Mouse (Mus musculus) CD8-positive naive resting alpha-beta T cell, adult 2 months (primary cell): Measurements from ENCODE around the gene Hivep3.

Experiments used
- DNase-seq, 2 experiments: peaks; one replicate each; pipeline ENCODE4 v3.0.0; 2022; ENCODE audit warnings: low read depth in 2 of 2, low spot score in 2 of 2

Gene Hivep3

DNA sequence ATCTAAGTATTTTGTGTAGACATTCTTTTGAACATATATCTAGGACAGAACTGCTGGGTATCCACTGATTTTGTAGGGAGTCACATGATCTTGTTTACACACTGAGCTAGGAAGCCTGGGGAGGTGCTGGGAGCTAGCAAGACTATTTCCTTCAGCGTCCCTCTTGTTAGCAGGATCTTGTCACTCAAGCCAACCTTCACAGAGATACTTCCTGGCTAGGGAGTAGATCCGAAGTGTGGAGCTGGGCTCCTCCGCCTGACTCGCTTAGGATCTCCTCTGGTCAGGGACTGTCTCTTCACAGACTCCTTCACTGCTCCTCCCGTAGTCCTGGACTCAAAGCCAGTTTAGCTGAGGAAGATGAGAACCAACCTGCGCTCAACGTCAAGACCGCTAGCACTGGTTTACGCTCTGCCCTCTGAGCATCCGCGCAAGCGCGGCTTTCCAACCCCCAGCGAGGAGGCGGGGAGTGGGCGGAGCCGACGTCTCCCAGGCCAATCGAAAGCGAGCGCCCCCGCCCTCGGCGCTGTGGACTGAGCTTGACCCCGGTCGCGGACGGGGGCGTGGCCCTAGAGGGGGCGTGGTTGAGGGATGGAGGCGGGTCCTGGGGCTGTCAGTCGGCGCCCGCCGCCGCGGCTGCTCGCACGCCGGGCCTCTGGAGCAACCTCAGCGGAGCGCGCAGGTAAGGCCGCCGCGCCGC, at the start of gene Hivep3:
Gene Hivep3 (plus strand): TSS at position 601 of the 697 bp plus-strand sequence.
- DNase-seq: peak; percentile 99 to 100

DNA sequence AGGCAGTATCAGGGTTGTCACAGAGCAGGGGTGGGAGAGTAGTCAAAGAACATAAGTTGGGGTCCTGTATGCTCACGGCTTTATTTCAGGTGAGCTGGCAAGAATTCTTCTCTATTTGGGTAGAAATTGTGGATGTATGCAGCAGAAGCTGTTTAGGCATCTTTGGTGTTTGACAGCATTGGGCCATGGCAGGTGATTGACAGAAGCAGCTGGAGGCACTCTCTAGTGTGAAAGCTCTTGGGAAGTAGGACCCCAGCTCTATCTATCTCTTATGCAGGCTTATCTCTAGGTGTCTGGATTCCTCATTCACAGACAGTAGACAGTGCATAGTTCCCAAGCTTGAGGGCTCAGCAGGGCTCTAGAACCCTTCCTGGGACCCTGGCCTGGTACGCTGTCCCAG, 47.8 kb upstream of the Hivep3 start:
- no peak for DNase-seq

DNA sequence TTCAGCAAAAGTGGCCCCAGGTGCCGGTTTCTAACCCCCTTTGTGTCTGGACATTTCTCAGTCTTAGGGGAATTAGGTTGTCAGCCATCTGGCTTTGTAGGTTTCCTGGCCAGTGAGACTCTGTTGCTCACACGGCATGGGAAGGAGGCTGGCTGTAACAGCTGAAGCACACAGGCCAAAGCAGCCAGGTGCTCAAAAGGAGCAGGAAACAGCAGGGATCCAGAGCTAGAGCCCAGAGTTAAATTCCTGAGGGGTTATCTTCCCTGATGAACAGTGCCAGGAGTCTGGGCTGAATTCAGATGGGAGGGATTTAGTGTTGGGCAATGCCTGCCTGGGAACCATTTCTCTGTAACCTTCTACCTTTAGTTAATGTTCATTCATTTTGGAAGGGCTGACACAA, 35.2 kb upstream of the Hivep3 start:
- DNase-seq: no peak

DNA sequence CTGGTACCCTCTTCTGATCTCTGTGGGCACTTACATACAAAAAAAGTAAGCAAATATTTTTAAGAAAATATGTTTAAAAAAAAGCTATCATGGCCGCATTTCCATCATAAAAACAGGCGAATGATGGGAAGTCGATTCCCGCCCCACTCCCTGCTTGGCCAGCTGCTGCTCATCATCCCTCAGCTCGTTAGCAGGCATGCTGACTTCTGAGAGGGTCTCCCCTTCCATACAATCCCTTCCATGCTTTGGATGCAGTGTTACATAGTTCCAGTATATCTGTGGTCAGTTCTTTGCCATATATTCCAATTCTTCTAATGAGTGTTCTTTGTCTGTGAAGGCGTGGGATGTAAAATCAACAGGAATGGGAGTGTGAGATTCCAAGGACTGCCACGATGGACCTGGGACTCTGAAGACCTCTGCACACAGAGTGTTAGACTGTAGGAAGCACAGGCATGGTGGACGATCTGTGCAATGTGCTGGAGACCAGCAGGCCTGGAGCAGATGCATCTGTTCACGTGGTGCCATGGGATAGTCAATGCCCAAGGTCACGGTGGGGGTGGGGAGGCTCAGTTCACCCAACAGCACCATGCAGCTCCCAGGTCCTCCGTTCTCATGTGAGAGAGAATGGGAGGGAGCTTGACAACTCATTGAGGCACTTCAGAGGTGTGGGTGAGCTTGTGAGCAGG, 32.2 kb upstream of the Hivep3 start:
- DNase-seq: no peak

DNA sequence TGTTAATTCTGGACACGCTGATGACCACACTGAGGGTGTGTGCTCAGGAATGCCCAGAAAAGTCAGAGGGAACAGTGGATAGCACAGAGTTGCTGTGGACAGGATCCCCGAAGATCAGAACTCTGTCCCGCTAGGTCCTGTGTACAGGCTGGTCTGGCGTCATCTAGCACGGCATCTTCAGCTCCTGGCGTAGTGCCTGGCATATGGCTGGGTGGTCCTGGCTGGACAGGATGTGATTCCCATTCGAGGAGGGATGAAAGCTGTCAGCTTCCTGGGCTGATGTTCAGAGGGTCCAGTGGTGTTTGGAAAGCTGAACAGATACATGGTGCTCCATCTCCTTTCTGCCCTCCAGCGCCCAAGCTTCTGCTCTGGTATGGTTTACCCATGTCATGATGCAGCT, 29.6 kb upstream of the Hivep3 start:
- no peak for DNase-seq

DNA sequence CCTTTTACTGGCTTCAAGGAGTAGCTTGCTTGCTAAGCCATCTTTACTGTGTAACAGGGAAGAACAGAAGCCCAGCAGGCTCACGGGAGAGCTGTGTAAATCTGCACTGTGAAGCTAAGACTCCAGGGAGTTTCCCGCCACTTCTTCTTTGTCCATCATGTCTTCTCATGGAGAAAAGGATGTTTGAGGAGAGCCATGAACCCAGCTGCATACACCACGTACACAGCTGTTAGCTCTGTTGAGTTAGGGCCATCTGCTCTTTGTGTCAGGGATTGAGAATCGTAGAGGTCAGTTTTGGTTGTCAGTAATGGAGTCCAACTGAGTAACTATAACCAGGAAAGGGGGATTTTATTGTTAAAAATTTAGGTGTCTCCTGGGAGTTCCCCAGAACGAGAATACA, 26.3 kb upstream of the Hivep3 start:
- DNase-seq: no peak

DNA sequence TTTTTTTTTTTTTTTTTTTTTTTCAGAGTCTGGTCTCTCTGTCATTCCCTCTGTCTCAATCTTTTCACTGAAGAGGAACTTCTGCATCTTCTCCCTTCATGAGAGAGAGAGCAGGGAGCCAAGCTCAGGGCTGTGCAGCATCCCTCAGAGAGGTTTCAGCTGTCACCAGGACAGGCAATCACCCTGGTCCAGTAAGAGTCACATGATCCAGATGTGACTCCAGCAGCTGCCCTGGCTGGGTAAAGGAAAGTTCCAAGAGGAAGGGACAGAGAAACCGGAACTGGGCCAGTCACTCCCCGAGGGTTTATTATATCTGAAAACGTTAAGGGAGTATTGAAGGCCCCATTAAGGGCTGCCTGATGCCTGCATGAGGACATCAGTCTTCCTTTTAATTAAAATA, 25.8 kb upstream of the Hivep3 start:
- DNase-seq: no peak

DNA sequence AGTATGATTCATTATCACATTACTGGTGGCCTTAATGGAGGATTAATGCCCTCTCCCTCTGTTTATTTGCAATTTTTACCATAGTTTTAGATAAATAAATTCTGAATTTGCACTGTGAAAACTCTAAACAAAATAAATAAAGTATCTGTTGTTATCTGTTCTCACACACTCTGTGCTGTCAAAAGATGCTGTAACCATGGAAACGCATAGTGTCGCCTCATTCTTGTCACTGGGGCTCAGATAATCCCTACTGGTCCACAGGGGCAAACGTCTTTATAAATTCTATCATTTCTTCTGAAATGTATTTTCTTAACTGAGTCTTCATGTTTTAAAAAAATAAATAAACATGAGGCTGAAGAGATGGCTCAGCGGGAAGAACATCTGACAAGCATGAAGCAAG, 23.4 kb upstream of the Hivep3 start:
- DNase-seq: no peak

DNA sequence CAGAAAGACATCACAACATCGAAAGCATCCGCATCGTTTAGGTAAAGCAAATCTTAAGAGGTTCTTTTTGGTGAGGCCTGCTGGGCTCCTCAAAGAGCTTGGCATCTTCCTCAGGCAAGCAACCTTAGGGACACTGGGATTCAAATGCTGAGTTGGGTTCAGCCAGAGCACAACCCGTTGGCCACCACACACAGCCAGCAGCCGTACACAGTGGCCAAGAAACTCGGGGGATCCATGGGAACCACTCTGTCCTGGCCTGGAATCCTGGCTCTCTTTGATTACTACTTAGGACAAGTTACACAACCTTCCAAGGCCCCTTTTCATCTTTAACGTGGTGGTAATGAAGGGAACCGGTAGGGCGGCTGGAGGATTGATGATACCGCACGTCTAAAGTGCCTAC, 16.1 kb upstream of the Hivep3 start:
- DNase-seq: no peak

DNA sequence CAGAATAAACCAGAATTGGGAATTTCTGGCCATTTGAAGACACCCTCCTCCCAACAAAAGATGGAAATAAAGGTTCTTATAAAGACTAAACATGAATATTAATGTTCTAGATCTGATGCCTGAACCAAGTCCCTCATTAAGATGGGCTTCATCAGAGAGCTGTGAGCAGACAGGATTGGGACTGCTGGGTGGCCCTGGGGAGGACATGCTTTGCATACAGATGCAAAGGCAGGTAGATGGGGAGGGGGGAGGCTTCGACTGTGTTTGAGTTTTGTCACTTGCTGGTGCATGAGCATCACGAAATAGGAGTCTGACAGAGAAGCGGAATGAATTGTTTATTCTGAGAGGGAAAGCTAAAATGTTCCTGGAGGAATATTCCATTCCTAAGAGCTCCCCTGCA, 12.1 kb upstream of the Hivep3 start:
- DNase-seq: no peak

DNA sequence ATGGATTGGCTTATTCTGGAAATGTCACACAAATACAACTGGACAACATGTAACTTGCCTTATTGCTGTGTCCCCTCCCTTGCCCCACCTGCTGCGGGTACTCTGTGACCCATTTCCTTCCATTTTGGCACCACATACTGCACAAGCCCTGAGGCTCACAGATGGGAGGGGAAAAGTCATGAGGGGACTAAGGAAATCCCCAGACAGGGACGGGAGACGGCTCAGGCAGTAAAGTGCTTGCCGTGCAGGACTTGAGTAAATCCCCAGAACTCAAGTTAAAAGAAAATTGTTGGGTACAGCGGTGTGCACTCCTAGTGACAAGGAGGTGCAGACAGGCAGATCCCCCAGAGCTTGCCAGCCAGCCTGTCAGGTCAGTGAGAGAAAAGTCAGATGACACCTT, 7.5 kb upstream of the Hivep3 start:
- DNase-seq: no peak

DNA sequence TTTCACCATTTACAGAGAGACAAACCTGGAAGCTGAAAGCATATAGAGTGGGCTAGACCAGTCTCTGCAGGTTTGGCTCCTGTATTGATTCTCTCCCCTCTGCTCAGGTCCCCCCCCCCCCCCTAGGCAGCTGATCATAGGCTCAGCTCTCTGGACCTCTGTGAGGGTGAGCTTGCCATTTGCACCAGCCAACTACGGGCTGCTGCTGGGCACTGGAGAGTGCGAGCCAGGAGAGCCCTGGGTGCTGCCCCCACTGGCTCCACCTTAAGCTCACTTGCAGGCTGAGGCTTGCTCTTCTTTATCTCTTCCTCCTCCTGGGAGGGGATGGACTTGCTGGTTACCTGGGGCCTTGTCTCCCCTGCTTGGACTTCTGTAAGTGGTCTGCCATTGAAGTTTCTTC, 5.7 kb upstream of the Hivep3 start:
- DNase-seq: no peak

DNA sequence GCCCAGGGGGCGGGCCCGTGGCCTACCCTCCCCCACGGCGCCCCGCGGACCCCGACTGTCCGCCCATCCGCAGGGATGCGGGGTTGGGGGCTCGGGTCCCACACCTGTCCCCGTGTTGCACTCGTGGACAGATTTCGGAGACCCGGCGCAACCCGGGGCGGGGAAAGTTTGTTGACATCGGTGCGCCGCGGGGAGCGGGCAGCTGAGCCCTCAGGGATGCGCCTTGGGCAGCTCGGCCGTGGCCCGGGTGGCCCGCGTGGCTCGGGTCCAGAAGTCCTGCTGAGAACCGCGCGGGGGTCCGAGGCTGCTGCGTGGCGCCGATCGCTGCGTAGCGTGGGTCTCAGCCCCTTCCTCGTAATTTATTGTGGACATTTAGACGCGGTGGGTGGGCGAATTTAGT, 358 bp downstream of the Hivep3 start:
- DNase-seq: no peak

DNA sequence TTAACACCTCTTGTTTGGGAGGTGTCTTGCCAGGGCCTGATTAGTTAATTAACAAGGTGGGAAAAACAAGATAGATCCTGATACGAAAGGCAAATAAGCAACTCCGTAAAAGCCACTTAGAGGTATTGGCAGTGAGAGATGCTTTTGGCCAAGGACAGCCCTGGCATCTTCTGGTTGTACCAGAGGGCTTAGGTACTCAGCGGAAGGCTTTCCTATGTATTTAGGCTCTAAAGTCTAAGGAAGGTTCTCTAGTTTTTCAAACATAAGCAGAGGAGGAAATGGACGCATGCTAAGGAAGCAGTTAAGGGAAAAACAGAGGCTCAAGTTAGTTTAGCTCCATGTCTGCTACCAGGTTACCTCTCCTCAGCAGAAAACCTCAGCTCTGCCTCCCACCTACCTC, 768 bp downstream of the Hivep3 start:
- DNase-seq: peak in 1 of 2 experiments; percentile 4

DNA sequence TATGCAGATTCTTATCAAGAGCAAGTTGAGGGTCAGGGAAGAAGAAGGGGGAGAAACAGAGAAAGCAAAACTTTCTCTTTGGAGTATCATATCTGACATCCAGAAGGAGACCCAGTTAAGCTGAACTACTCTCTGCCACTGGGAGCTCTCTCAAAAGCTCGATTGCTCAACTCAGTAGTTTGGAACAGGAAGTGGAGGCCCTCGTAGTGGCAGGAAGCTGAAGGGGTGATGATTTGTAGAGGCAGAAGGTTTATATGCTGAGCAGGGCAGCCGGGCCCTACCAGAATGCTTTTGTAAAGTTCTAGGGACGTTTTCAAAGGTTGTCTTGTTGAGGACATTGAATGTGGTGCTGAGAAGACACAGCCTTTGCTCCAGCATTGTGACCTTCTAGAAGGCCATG, 5.1 kb downstream of the Hivep3 start:
- no peak for DNase-seq

DNA sequence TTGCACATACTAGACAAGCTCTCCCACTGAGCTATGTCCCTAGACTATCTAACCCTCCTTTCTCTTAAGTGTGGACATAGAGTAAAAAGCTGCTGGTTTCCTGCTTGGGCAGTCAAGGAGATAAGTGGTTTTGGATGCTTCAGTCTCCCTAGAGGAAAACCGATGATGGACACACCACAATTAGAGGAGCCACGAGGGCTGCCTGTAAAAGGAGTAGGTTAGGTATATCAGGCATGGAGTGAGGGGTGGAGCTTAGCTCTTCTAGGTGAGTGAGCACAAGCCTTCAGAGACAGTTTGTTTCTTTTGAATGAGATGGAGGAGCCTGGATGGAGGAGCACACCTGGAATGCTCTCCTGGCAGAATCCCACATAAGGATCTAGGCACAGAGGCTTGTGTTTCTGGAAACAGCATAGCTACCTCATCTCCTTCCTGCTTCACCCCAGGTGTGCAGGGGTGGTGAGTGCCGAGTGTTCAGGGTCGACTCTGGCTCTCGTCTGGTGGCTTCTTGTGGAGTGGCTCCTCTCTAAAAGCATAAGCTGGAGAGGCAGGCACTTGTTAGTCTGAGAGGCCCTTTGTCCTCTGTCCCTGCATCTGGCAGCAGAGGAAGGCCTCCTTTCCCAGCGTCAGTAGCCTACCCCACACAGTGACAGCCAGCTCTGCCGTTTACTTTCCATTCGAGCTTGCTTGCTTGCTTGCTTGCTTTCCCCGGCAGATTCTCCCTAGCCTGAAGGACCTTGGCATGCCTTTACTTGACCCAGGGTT, 5.9 kb downstream of the Hivep3 start:
- DNase-seq: no peak

DNA sequence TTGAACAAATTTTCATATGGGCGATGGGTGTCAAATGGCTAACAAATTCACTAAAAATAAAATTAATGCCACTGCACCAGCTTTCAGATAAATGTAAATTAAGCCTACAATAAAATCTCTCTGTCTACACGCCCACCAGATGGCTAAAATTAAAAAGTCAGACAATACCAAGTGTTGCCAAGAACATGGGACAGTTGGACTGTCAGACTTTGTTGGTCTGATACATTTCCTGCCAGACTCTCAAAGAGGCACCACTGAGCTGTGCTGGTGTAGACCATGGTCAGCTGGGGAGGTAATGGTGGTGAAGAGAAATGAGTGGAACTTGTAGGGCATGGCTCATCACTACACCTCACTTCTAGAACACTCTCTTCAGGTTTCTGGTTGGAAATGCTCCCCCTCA, 14.8 kb downstream of the Hivep3 start:
- no peak for DNase-seq

DNA sequence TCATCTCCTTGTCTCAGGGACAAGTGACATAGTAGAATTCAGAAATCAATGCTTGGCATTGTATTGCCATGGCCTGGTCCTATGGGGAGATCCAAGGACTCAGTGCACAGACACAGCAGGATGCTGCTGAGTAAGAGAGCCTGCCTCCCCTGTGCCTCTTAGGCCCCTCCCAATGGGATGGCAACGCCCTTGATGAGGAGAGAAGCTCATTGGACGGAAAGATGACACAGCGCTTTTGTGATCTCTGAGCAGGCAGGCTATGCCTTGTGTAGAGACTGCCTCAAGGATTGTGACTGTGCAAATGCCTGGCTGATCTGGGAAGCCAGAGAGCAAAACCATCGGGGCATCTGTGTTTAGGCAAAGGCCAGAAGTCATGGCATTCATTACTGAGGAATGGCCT, 16.6 kb downstream of the Hivep3 start:
- no peak for DNase-seq

DNA sequence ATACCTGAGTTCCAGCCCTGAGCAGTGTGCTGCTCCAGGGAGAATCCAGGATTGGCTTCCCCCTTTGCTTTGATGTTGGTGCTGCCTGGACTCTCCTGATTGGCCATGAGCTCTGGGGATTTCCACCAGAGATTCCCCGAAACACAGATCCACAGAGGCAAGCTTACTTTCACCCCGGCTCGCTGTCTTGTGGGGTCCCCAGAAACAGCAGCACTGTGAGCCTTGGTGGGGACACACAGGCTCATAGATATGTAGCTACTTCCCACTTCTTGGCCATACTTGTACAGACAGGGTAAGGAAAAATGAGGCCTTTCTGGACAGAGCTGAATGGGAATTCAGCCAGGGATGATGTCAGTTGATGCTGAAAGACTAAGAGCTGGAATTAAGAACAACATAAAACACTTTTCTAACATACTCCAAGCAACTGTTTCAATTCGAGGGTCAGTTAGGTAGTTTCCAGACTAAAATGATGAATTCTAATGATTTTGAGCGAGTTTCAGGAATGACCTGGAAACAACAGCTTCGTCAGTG, 17.2 kb downstream of the Hivep3 start:
- no peak for DNase-seq

DNA sequence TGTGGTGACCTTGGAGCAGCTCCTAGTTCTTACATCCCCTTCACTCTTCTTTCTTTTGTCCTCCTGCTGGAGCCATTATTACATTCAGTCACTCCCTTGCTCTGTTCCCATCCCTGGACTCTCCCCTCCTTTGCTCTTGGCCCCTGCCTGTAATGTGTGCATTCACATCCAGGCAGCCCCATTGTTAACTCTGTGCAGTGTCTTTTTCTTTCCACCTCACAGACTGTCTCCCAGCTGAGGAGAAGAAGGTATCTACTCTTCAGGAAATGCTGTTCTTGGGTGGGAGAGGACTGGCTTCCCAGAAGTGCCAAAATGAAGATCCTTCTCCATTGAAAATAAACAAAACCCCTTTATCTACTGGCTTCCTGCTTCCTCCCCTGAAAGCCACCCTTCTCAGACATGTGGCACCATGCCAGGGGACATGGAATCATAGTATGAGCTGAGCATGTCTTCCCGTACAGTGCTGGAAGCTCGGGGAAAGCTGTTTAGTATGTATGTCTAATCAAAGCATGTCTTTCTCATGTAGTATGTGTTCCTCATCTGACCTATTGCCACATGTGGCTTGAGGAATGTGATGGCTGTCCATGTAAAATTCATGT, 17.9 kb downstream of the Hivep3 start:
- no peak for DNase-seq

DNA sequence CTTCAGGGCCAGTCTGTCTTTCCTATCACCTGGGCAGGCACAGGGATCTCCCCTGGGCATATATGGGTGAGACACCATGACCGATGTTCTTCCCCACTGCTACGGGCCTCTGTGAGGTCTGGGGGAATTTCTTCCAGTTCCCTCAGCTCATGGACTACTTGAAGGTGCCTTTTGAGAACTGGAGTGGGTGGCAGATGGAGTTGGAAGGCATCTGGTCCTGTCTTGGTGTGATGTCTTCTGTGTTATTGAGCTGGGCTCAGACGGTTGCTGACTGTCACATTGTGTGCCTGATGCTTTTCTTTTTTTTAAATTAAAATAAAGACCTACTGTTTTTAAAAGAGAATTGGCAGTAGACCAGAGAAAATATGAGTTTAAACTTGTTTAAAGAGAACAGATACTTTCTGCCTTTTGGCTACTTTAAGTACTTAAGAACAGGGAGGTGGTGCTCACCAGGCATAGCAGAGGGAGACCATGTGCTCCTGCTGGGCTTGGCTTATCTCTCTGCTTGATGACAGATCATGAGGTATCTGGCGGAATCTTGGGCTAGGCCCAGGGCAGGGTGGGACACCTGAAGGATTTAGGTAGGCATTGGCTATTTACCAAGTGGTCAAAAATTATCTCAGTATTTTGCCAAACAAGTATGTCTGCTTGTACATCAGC, 26.1 kb downstream of the Hivep3 start:
- DNase-seq: no peak
